Mouse (Mus musculus) hindbrain, embryonic 16.5 days (tissue): ENCODE measurements around the gene Spindoc. TPM values are rescaled to one million over a fixed set of nuclear protein-coding genes. Genes with fewer than 3 reads are reported as not detected.

ENCODE experiments used
- ATAC-seq: fragments of 200-750 bp; cut with Nextera tagmentation; 2 replicates; pipeline ENCODE4 v1.8.0; 2017; ENCODE audit warnings: moderate TSS enrichment, moderate library complexity
- H3K27ac ChIP-seq: fragments of 300-500 bp; sonication (generic); 2 replicates; pipeline ENCODE4 v1.5.1; 2014; ENCODE audit warnings: low read depth, mild to moderate bottlenecking, control low read depth, low read length, moderate library complexity
- H3K27me3 ChIP-seq: fragments of 300-500 bp; sonication (generic); replicated peaks from 2 replicates; pipeline ENCODE4 v1.6.1; 2014; ENCODE audit warnings: low read length; ENCODE audit not compliant: control insufficient read depth, insufficient read depth
- H3K36me3 ChIP-seq: fragments of 300-500 bp; sonication (generic); 2 replicates; pipeline ENCODE4 v1.6.1; 2014; ENCODE audit warnings: mild to moderate bottlenecking, low read length, moderate library complexity, mixed read lengths; ENCODE audit not compliant: control insufficient read depth, insufficient read depth
- H3K4me1 ChIP-seq: fragments of 300-500 bp; sonication (generic); 2 replicates; pipeline ENCODE4 v1.6.1; 2014; ENCODE audit warnings: low read depth, low read length; ENCODE audit not compliant: control insufficient read depth, insufficient read depth
- H3K4me2 ChIP-seq: fragments of 300-500 bp; sonication (generic); 2 replicates; pipeline ENCODE4 v1.6.1; 2014; ENCODE audit warnings: mild to moderate bottlenecking, low read length, control low read depth, moderate library complexity
- H3K4me3 ChIP-seq: fragments of 300-500 bp; sonication (generic); 2 replicates; pipeline ENCODE4 v1.5.1; 2014; ENCODE audit warnings: mild to moderate bottlenecking, low read length, control low read depth, moderate library complexity
- H3K9ac ChIP-seq: fragments of 300-500 bp; sonication (generic); 2 replicates; pipeline ENCODE4 v1.6.1; 2014; ENCODE audit warnings: low read depth, mild to moderate bottlenecking, control low read depth, low read length, moderate library complexity
- H3K9me3 ChIP-seq: fragments of 300-500 bp; sonication (generic); 2 replicates; pipeline ENCODE4 v1.6.1; 2014; ENCODE audit warnings: mild to moderate bottlenecking, low read length, moderate library complexity; ENCODE audit not compliant: control insufficient read depth
- WGBS: fragments of 180-500 bp; shearing (Covaris S2); extraction: QIAGEN DNeasy Blood & Tissue Kit; methylation state at CpG from one replicate; pipeline ENCODE4 v1.1.7; 2014; 5-methylcytosine and 5-hydroxymethylcytosine counted together
- microRNA-seq: library from miRNA; unstranded; fragments of <30 nt; microRNA quantifications from one replicate; pipeline ENCODE4, GENCODE M21; 2017
- polyA plus RNA-seq: library from polyadenylated mRNA; unstranded; fragments of >200 nt; fragmentation: Nextera tagmentation; extraction: Ambion mirVana; gene quantifications from 2 replicates; pipeline ENCODE4 v1.2.1, GENCODE M21; 2015

Spindoc gene
- polyA plus RNA-seq, 1 experiment from 2014 or later, result 23.4 TPM

DNA sequence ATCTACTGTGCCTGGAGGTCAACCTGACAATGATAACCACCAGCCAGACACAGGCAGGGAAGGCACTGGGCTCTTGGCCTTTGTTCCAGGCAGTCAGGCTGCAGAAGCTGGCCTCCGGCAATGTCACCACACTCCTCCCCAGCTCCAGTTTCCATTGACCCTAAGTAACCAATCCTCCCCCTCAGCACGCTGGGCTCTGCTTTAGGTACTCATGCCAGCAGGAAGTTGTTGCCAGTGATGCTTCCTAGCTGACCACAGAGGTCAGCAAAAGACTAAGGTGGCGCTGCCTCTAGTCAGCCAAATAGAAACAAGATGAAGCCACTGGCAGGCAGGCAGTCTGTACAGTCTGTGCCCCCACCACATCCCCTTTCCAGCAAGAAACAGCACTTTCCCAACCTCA lies 75.8 kb downstream of the Spindoc start:
- Histone ChIP-seq H3K4me2 (no peak overlapping the region), H3K27me3 (no peaks in the 10 kb centered on the region), H3K9me3 (no peaks in the 10 kb centered on the region), H3K4me1 (peaks cover 42% of the 10 kb centered on the region), H3K36me3 (no peaks in the 10 kb centered on the region), H3K4me3 (no peak overlapping the region), H3K9ac (no peak overlapping the region), H3K27ac (no peak overlapping the region)
- WGBS, result 73% methylated on average over 3 of the region's 3 CpGs
- no peak for ATAC-seq

- ATAC-seq, result no peak
- no peak overlapping the region for H3K4me3 ChIP-seq
- H3K36me3 ChIP-seq, result no peaks in the 10 kb centered on the region
- 88% methylated on average over 10 of the region's 11 CpGs for WGBS
- H3K27me3 ChIP-seq, result no peaks in the 10 kb centered on the region
- H3K4me1 ChIP-seq, result peaks cover 30% of the 10 kb centered on the region
- no peaks in the 10 kb centered on the region for H3K9me3 ChIP-seq
- H3K4me2 ChIP-seq, result no peak overlapping the region
- no peak overlapping the region for H3K9ac ChIP-seq
- H3K27ac ChIP-seq, result no peak overlapping the region
These were observed 77.1 kb downstream of the Spindoc start for GRCm38 (mm10) chr19:7305380-7306310.

GRCm38 (mm10) chr19:7304801-7305200 lies 78.0 kb downstream of the Spindoc start:
- Histone ChIP-seq H3K4me1 (peaks cover 22% of the 10 kb centered on the region), H3K27ac (no peak overlapping the region), H3K9me3 (no peaks in the 10 kb centered on the region), H3K4me2 (no peak overlapping the region), H3K9ac (no peak overlapping the region), H3K4me3 (no peak overlapping the region), H3K36me3 (no peaks in the 10 kb centered on the region), H3K27me3 (no peaks in the 10 kb centered on the region)
- ATAC-seq, result no peak
- WGBS, result 70% methylated on average over 2 of the region's 2 CpGs

Small RNAs within 50 kb of the gene (microRNA-seq; reads per million reads assigned to microRNA genes)
- gene Mir6991, result 1.7 reads per million

Other genes starting within 250 kb of the Spindoc start
- gene Otub1, start 176.7 kb downstream of the Spindoc start, polyA plus RNA-seq, result 246 and 249 TPM in 2 replicates
- gene Cox8a, start 165.4 kb downstream of the Spindoc start, polyA plus RNA-seq, result 1,071 and 1,270 TPM in 2 replicates
- 60.6 and 66.9 TPM in 2 replicates for gene Naa40, start 141.8 kb downstream of the Spindoc start, polyA plus RNA-seq
- 10.5 and 18.5 TPM in 2 replicates for gene Rcor2, start 115.7 kb downstream of the Spindoc start, polyA plus RNA-seq
- 40.5 and 43.2 TPM in 2 replicates for gene Mark2, start 41.1 kb downstream of the Spindoc start, polyA plus RNA-seq
- gene 2700081O15Rik, start 34.6 kb upstream of the Spindoc start, polyA plus RNA-seq, result 11.2 and 12.4 TPM in 2 replicates
- gene Rtn3, start 100.3 kb upstream of the Spindoc start, polyA plus RNA-seq, result 693 and 702 TPM in 2 replicates
- 5.7 and 5.8 TPM in 2 replicates for gene Atl3, start 111.0 kb upstream of the Spindoc start, polyA plus RNA-seq
- gene Pla2g16, start 174.5 kb upstream of the Spindoc start, polyA plus RNA-seq, result 6.0 and 8.6 TPM in 2 replicates
- gene Lgals12, start 224.2 kb upstream of the Spindoc start, polyA plus RNA-seq, result 0.28 and 0.46 TPM in 2 replicates
- 0.15 TPM in 1 of 2 replicates, not detected in the other for gene Hrasls5, start 229.5 kb upstream of the Spindoc start, polyA plus RNA-seq